Mouse (Mus musculus) lung, adult 2 months (tissue): ENCODE data around the gene Ptprk. TPM values are rescaled to one million over a fixed set of nuclear protein-coding genes. Genes with fewer than 3 reads are reported as not detected.

Experiments used
- DNase-seq: peaks from one replicate; pipeline ENCODE4 v3.0.0; 2022
- H3K4me1 ChIP-seq: fragments of 200-500 bp; 2 replicates; pipeline ENCODE4 v1.6.1; 2011; ENCODE audit warnings: low read length; ENCODE audit not compliant: control insufficient read depth, insufficient read depth
- H3K4me3 ChIP-seq: fragments of 200-500 bp; replicated peaks from 2 replicates; pipeline ENCODE3; 2011; ENCODE audit warnings: low read depth, mild to moderate bottlenecking, control low read depth, low read length; ENCODE audit errors: extremely low read depth
- CTCF ChIP-seq: fragments of 200-500 bp; IDR thresholded peaks from 2 replicates; pipeline ENCODE4 v1.5.1; 2011; ENCODE audit warnings: mild to moderate bottlenecking, low read length, control low read depth; ENCODE audit not compliant: insufficient read depth
- POLR2A ChIP-seq: fragments of 200-500 bp; IDR thresholded peaks from 2 replicates; pipeline ENCODE4 v1.6.1; 2011; ENCODE audit warnings: low read depth, mild to moderate bottlenecking, control low read depth, low read length, borderline replicate concordance; ENCODE audit errors: extremely low read depth
- WGBS: fragments of 180-500 bp; shearing (Covaris S2); methylation state at CpG from one replicate; pipeline ENCODE4 v1.1.7; 2018; 5-methylcytosine and 5-hydroxymethylcytosine counted together
- polyA plus RNA-seq: library from polyadenylated mRNA; depleted of rRNA; stranded (reverse); fragments of >200 nt; gene quantifications from 2 replicates; pipeline ENCODE4 v1.2.3, GENCODE M21; 2012; rRNA removed

The Ptprk gene
- polyA plus RNA-seq, result 28.9 and 42.4 TPM in 2 replicates

DNA sequence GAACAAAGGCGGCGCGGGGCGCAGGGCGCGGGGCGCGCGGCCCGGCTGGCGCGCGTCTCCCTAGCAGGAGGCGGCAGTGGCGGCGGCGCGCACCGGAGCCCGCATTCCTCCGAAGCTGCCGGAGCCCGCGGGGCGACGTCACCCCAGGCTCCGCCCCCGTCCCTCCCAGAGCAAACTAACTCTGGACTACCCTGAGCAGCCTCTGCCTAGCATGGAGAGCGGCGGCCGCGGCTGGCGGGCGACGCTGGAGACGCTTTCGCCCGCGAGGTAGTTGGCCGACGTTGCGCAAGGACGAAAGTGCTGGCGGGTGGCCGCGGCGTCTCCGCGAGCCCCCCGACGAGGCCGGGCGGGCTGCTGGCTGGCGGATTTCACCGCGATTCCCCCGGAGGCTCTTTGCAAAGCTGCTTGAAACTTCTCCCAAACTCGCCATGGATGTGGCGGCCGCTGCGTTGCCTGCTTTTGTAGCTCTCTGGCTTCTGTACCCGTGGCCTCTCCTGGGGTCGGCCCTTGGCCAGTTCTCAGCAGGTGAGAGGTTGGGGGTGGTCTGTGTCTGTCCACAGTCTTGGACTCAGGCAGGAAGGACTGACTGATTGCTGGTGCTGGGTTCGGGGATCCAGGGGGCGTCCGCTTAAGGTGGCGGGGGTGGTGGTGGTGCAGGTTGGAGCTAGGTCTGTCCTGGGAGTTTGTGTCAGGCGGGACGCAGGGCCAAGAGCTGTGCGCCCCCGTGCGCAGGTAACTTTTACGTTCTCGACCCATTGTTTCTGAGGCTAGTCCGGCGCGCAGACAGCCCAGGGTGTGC lies at the start of gene Ptprk:
TSS of gene Ptprk (plus strand) at position 168 of the 799 bp plus-strand sequence.
- peak; percentile 90 for DNase-seq
- Histone ChIP-seq H3K4me3 (peak within 1 kb of the TSS; percentile 97), H3K4me1 (peaks cover 6% of the 10 kb centered on the region)
- 2% methylated on average over 70 of the region's 77 CpGs for WGBS
- TF ChIP-seq CTCF (no peak), POLR2A (peak; percentile 84)

DNA sequence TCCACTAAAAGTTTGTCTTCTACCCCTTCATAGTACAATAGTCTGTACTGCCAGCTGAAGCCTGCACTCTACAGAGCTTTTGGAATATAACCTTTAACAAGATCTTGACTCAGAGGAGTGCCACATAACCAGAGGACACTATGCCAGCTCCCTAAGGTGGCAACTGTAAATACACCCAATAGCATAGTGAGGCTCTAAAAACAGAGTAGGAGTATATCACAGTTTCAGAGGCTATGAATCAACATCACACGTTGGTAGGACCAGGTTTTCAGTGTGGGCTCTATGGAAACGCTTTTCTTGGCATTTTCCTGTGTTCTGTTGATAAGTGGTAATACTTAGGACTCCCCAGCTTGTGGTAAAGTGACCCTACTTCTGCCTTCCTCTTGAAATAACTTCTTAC lies 46.8 kb upstream of the Ptprk start:
- no peak for TF ChIP-seq CTCF
- TF ChIP-seq POLR2A, result no peak
- WGBS, result 57% methylated on average over 2 of the region's 2 CpGs
- Histone ChIP-seq H3K4me1 (no peaks in the 10 kb centered on the region), H3K4me3 (no peak overlapping the region)
- DNase-seq, result no peak

DNA sequence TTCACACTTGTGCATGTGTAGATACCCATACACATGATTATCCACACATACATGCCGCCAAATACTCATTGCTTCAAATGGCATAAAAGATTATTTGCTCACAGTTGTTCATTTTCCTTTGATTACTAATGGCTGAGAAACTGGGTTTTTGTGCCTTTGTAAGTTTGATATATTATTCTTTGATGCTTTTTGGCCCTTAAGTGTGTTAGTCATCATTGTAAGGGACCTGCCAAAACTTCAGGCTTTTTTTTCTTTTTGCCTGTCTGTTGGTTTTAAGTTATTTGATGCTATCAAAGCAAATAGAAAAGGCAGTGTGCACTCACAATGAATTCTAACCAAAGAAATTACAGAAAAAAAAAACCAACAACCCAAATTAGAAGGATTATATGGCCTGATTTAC lies 38.2 kb upstream of the Ptprk start:
- WGBS, result 94% methylated on average over 1 of the region's 1 CpGs
- TF ChIP-seq POLR2A, result no peak
- no peak for TF ChIP-seq CTCF

DNA sequence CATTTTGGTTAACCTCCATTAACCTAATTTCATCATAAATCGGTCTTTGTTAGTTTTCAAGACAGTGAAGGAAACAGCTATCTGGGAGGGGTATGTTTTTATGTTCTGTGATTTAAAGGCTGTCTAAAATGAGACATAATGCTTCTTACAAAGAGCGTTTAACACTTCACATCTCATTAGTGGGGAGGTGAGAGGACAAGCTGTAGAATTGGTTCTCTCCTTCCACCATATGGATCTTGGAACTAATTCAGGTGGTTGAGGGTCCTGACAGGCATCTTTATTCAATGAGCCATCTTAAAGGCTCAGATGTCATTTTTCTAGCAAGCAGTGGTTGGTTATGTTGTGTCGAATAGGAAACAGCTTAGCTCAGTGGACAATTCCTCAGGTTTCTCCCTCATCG lies 19.9 kb upstream of the Ptprk start:
- 82% methylated on average over 4 of the region's 4 CpGs for WGBS
- TF ChIP-seq POLR2A, result no peak
- no peak for TF ChIP-seq CTCF
- Histone ChIP-seq H3K4me1 (no peaks in the 10 kb centered on the region), H3K4me3 (no peak overlapping the region)
- DNase-seq, result no peak

More for the DNA sequence above, 38.2 kb upstream of the Ptprk start:
- DNase-seq, result no peak
- Histone ChIP-seq H3K4me3 (no peak overlapping the region), H3K4me1 (no peaks in the 10 kb centered on the region)

DNA sequence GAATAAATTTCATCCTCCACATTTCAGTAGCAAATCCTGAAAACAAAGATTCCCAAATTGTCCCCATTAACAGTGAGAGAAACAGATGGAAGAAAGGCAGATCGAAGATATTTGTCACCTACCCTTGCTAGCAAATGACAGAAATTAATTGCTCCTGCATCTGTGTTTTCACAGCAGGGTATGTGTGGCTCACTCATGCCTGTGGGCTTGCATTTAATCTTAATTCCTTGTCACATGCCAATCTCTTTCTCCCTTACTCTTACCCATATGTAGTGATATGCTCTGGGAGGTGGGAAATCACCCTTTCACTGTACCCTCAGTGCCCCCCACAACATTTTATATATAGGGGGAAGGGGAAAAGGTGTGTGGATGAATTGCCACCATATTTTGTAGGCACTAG lies 15.4 kb upstream of the Ptprk start:
- WGBS, result 80% methylated on average over 1 of the region's 1 CpGs
- no peak for TF ChIP-seq CTCF
- H3K4me3 ChIP-seq, result no peak overlapping the region
- DNase-seq, result no peak
- H3K4me1 ChIP-seq, result no peaks in the 10 kb centered on the region

DNA sequence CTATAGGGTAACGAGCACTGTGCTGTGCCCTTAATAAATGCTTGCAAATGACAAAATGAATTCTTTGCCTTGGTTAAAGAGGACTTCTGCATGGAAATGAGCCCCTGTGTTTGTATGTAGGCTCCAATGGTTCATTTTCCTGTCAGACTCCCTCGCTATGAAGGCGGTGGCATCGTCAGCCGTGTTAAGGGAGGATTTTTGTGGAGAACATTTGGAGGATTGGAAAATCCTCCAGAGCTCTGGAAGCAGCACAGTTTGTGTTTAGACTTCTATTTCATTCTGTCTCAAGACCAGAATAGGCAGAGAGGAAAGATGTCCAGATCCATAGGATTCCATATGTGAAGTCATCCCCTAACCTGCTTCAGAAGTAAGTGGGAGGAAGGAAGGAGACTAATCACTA lies 6.6 kb upstream of the Ptprk start:
- TF ChIP-seq POLR2A, result no peak
- no peak for TF ChIP-seq CTCF
- DNase-seq, result no peak
- no peaks in the 10 kb centered on the region for H3K4me1 ChIP-seq
- WGBS, result 95% methylated on average over 5 of the region's 5 CpGs
- no peak overlapping the region for H3K4me3 ChIP-seq

DNA sequence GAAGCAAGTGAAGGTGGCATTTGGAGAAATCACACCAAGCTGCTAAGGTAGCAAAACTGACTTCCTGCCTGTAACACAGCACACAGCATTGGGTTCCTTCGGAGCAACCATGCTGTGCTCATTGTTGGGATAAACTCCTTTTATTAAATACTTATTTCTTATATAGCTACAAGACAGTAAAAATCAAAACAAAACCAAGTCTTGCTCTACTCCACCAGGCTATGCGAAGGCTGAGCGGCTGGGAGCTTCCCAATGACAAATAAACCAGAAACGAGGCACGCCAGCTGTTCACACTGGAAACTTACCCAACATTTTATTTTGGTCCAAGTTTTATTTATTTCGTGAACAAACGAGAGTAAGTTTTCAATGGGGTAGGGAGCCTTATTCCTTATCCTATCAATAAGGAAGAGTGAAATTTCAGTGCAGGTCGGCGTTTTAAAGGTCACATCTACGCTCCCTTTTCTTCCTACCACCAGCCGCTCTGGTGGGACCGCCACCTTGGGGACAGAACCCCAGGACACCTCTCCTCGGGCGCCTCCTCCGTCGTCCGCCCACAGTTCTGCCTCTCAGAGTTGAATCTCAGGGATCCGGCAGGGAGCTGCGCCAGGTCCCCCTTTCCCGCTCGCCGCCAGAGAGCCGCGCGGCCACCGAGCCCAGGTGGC lies 498 bp upstream of the Ptprk start:
- no peak for DNase-seq
- peak overlapping the region; percentile 78 for H3K4me3 ChIP-seq
- H3K4me1 ChIP-seq, result peaks cover 4% of the 10 kb centered on the region
- WGBS, result under 1% methylated on average over 26 of the region's 26 CpGs
- TF ChIP-seq POLR2A, result no peak
- TF ChIP-seq CTCF, result no peak

DNA sequence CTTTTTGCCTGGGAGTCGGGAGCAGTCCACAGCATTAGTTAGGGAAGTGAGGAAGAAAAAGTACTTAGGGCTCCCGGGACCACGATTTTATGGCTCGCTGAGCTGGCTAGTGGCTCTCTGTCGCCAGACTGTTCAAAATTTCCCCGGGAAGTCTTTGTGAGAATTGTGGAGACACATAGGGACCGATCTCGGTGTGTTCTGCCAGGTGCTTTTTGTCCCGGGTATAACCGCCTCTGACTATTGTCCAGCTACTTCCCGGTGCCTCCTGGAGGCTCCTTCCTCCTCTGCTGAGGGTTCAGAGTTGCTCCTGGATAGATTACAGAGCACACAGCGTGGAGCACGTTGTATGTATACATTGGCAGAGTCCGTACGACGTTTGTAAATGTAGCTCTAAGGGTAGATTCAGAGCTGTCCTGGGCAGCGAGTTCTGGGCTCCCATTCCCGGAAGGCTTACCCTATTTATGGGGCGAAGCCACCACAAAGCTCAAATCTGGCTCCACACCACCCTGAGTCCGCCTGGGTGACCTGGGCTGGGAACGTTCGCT lies 943 bp downstream of the Ptprk start:
- peak; percentile 65 for DNase-seq
- Histone ChIP-seq H3K4me3 (peak overlapping the region; percentile 97), H3K4me1 (peaks cover 9% of the 10 kb centered on the region)
- under 1% methylated on average over 22 of the region's 22 CpGs for WGBS
- TF ChIP-seq CTCF (no peak), POLR2A (no peak)

DNA sequence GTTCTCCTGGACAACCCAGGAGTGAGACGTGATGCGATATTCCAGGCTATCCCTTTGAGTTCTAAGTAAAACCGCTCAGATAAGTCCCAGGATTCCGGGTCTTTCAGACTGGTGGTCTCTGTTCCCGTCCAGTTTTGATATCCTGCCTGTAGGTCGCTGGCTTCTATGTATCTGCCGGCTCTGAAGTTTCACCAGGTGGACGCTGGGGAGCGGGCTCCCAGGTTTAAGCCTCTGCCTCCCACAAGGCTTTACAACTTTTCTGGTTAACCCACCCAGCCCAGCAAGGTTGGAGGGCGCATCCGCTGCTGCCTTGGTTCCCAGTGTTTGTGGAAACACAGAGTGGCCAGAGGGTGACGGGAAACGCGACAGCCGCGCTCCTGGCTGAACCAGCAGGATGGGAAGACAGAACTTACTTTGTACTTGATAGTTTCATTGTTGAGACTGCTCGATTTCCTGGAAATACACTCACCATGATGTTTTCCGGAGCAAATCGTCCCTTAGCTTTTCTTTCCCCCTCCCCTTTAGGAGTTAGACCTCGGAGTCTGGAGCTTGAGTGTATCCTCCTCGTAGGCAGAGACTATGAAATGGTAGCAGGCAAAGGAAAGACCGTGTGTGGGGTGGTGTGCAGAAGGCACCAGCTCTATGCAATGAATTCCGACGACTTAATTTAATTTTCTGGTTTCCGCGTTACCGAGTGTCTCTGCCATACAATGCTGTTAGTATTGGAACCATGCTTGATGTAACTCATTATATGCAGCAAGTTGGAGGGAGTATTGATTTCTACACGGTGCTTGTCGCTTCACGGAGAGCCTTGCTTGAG lies 1.6 kb downstream of the Ptprk start:
- DNase-seq, result peak; percentile 56
- Histone ChIP-seq H3K4me1 (peaks cover 9% of the 10 kb centered on the region), H3K4me3 (peak overlapping the region; percentile 97)
- TF ChIP-seq POLR2A, result peak; percentile 46; the same call in 1 of the 2 replicates
- TF ChIP-seq CTCF, result no peak
- 6% methylated on average over 30 of the region's 30 CpGs for whole genome bisulfite sequencing
